Mouse (Mus musculus) small intestine, adult 2 months (tissue): ENCODE measurements around the gene Vmn1r54.

ENCODE experiments used
- CTCF ChIP-seq: fragments of 200-500 bp; IDR thresholded peaks from 2 replicates; pipeline ENCODE4 v1.5.1; 2012; ENCODE audit warnings: low read depth, mild to moderate bottlenecking, control low read depth, inconsistent platforms, low read length, moderate library complexity, mixed read lengths; ENCODE audit not compliant: insufficient replicate concordance, insufficient read length; ENCODE audit errors: extremely low read depth
- POLR2A ChIP-seq: fragments of 200-500 bp; IDR thresholded peaks from 2 replicates; pipeline ENCODE4 v1.6.1; 2012; ENCODE audit warnings: low read depth, mild to moderate bottlenecking, control low read depth, inconsistent platforms, low read length, moderate library complexity

- TF ChIP-seq CTCF (no peak), POLR2A (no peak)
These were observed 2.1 kb upstream of the Vmn1r54 start for GRCm38 (mm10) chr6:90244019-90244418.
